Mouse (Mus musculus) midbrain, embryonic 11.5 days (tissue): Measurements from ENCODE around the gene Apon. TPM values are rescaled to one million over a fixed set of nuclear protein-coding genes. Genes with fewer than 3 reads are reported as not detected.
A peak's percentile ranks its signal among the peaks of the same experiment; 100 is the strongest.
"Not testable (repeated sequence)": the region's sequence is repeated elsewhere in the genome, so short reads cannot be mapped to it uniquely, and the experiment has no call there.

Experiments
- ATAC-seq: fragments of 200-750 bp; cut with Nextera tagmentation; 2 replicates; pipeline ENCODE4 v1.8.0; 2017; ENCODE audit warnings: moderate TSS enrichment, moderate library complexity; ENCODE audit not compliant: low FRiP score
- DNase-seq: peaks from one replicate; pipeline ENCODE4 v3.0.0; 2015; ENCODE audit warnings: low spot score; ENCODE audit errors: missing footprints
- H3K27ac ChIP-seq: fragments of 300-500 bp; sonication (generic); 2 replicates; pipeline ENCODE4 v1.5.1; 2014; ENCODE audit warnings: low read depth, low read length
- H3K27me3 ChIP-seq: fragments of 300-500 bp; sonication (generic); 2 replicates; pipeline ENCODE4 v1.6.1; 2014; ENCODE audit warnings: mild to moderate bottlenecking, low read length, moderate library complexity, mixed read lengths; ENCODE audit not compliant: control insufficient read depth, insufficient read depth
- H3K36me3 ChIP-seq: fragments of 300-500 bp; sonication (generic); 2 replicates; pipeline ENCODE4 v1.6.1; 2014; ENCODE audit warnings: mild to moderate bottlenecking, low read length, moderate library complexity, mixed read lengths; ENCODE audit not compliant: control insufficient read depth, insufficient read depth
- H3K4me1 ChIP-seq: fragments of 300-500 bp; sonication (generic); 2 replicates; pipeline ENCODE4 v1.6.1; 2014; ENCODE audit warnings: low read length; ENCODE audit not compliant: control insufficient read depth, insufficient read depth
- H3K4me2 ChIP-seq: fragments of 300-500 bp; sonication (generic); 2 replicates; pipeline ENCODE4 v1.6.1; 2014; ENCODE audit warnings: mild to moderate bottlenecking, moderate library complexity
- H3K4me3 ChIP-seq: fragments of 300-500 bp; sonication (generic); 2 replicates; pipeline ENCODE4 v1.5.1; 2014; ENCODE audit warnings: low read depth, low read length
- H3K9ac ChIP-seq: fragments of 300-500 bp; sonication (generic); 2 replicates; pipeline ENCODE4 v1.6.1; 2014; ENCODE audit warnings: low read length
- H3K9me3 ChIP-seq: fragments of 300-500 bp; sonication (generic); 2 replicates; pipeline ENCODE4 v1.6.1; 2016; ENCODE audit warnings: low read length; ENCODE audit not compliant: control insufficient read depth
- WGBS: fragments of 180-500 bp; shearing (Covaris S2); extraction: QIAGEN DNeasy Blood & Tissue Kit; methylation state at CpG from one replicate; pipeline ENCODE4 v1.1.7; 2014; 5-methylcytosine and 5-hydroxymethylcytosine counted together
- polyA plus RNA-seq: library from polyadenylated mRNA; unstranded; fragments of >200 nt; fragmentation: Nextera tagmentation; extraction: Ambion mirVana; gene quantifications from 2 replicates; pipeline ENCODE4 v1.2.1, GENCODE M21; 2014

Apon gene
- polyA plus RNA-seq, 1 experiment from 2014 or later, result 0.22 TPM

GRCm38 (mm10) chr10:128263393-128264310, 9.8 kb downstream of the Apon start:
- Histone ChIP-seq H3K4me3 (no peak overlapping the region), H3K4me1 (no peaks in the 10 kb centered on the region), H3K27me3 (no peaks in the 10 kb centered on the region), H3K9me3 (no peaks in the 10 kb centered on the region), H3K27ac (no peak overlapping the region), H3K4me2 (no peak overlapping the region), H3K9ac (no peak overlapping the region), H3K36me3 (no peaks in the 10 kb centered on the region)
- DNase-seq (no peak), ATAC-seq (no peak)
- 83% methylated on average over 6 of the region's 6 CpGs for WGBS

- no peaks in the 10 kb centered on the region for H3K9me3 ChIP-seq
- no peak for ATAC-seq
- no peak within 1 kb of the TSS for H3K9ac ChIP-seq
- H3K4me2 ChIP-seq, result no peak within 1 kb of the TSS
- no peak within 1 kb of the TSS for H3K27ac ChIP-seq
- H3K36me3 ChIP-seq, result no peaks in the 10 kb centered on the region
- WGBS, result 75% methylated on average over 6 of the region's 6 CpGs
- H3K4me3 ChIP-seq, result no peak within 1 kb of the TSS
- no peaks in the 10 kb centered on the region for H3K27me3 ChIP-seq
- no peak for DNase-seq
- H3K4me1 ChIP-seq, result peaks cover 3% of the 10 kb centered on the region; the same call in 1 of the 2 replicates
Measured at GRCm38 (mm10) chr10:128268371-128268770, 14.5 kb downstream of the Apon start, which contains the start of gene Apof. Gene Apof (plus strand): TSS chr10:128268671.

GRCm38 (mm10) chr10:128269206-128269910, 15.5 kb downstream of the Apon start:
- DNase-seq (no peak), ATAC-seq (no peak)
- no peak overlapping the region for H3K4me3 ChIP-seq
- H3K9me3 ChIP-seq, result no peaks in the 10 kb centered on the region
- peaks cover 3% of the 10 kb centered on the region; the same call in 1 of the 2 replicates for H3K4me1 ChIP-seq
- H3K9ac ChIP-seq, result no peak overlapping the region; the same call in 1 of the 2 replicates
- no peak overlapping the region for H3K27ac ChIP-seq
- H3K36me3 ChIP-seq, result no peaks in the 10 kb centered on the region
- H3K4me2 ChIP-seq, result no peak overlapping the region
- 89% methylated on average over 16 of the region's 16 CpGs for WGBS
- no peaks in the 10 kb centered on the region for H3K27me3 ChIP-seq

- Histone ChIP-seq H3K4me1 (peaks cover 3% of the 10 kb centered on the region; the same call in 1 of the 2 replicates), H3K9me3 (no peaks in the 10 kb centered on the region), H3K27ac (peak within 1 kb of the TSS; percentile 31; the same call in 1 of the 2 replicates), H3K27me3 (no peaks in the 10 kb centered on the region), H3K4me2 (peak within 1 kb of the TSS; percentile 69), H3K4me3 (peak within 1 kb of the TSS; percentile 48), H3K9ac (peak within 1 kb of the TSS; percentile 63), H3K36me3 (no peaks in the 10 kb centered on the region)
- WGBS, result under 1% methylated on average over 43 of the region's 43 CpGs
- DNase-seq (peak; percentile 99), ATAC-seq (peak; percentile 99)
Measured at GRCm38 (mm10) chr10:128270287-128270841, 16.5 kb downstream of the Apon start, which contains the start of gene Stat2. Gene Stat2 (plus strand): TSS chr10:128270559.

- 43% methylated on average over 7 of the region's 7 CpGs for WGBS
- Histone ChIP-seq H3K9ac (peak overlapping the region; percentile 63), H3K36me3 (no peaks in the 10 kb centered on the region), H3K27me3 (no peaks in the 10 kb centered on the region), H3K4me2 (peak overlapping the region; percentile 69), H3K9me3 (no peaks in the 10 kb centered on the region), H3K4me1 (peaks cover 3% of the 10 kb centered on the region; the same call in 1 of the 2 replicates), H3K4me3 (peak overlapping the region; percentile 48), H3K27ac (no peak overlapping the region)
- ATAC-seq (no peak), DNase-seq (no peak)
Measured at GRCm38 (mm10) chr10:128270866-128271265, 17.0 kb downstream of the Apon start.

GRCm38 (mm10) chr10:128271883-128272282, 18.0 kb downstream of the Apon start:
- 72% methylated on average over 2 of the region's 2 CpGs for WGBS
- Histone ChIP-seq H3K4me1 (peaks cover 3% of the 10 kb centered on the region; the same call in 1 of the 2 replicates), H3K27me3 (no peaks in the 10 kb centered on the region), H3K4me3 (no peak overlapping the region), H3K4me2 (no peak overlapping the region), H3K36me3 (no peaks in the 10 kb centered on the region), H3K9me3 (no peaks in the 10 kb centered on the region), H3K27ac (no peak overlapping the region), H3K9ac (no peak overlapping the region)
- no peak for DNase-seq
- ATAC-seq, result no peak

- not testable (repeated sequence) for H3K27ac ChIP-seq, DNase-seq, H3K9ac ChIP-seq, H3K36me3 ChIP-seq, ATAC-seq, H3K27me3 ChIP-seq, H3K9me3 ChIP-seq, H3K4me3 ChIP-seq, H3K4me2 ChIP-seq, H3K4me1 ChIP-seq
- 94% methylated on average over 4 of the region's 7 CpGs for WGBS
Measured at GRCm38 (mm10) chr10:128272819-128273439, 19.0 kb downstream of the Apon start.

- not testable (repeated sequence) for DNase-seq, H3K36me3 ChIP-seq, H3K9me3 ChIP-seq, H3K9ac ChIP-seq, H3K4me2 ChIP-seq, H3K4me1 ChIP-seq, H3K27ac ChIP-seq, H3K27me3 ChIP-seq, H3K4me3 ChIP-seq, ATAC-seq
- WGBS, result 100% methylated on average over 1 of the region's 1 CpGs
Measured at GRCm38 (mm10) chr10:128275374-128275773, 21.5 kb downstream of the Apon start.
